Mouse (Mus musculus) left cerebral cortex, adult 18-20 months (tissue): ENCODE data around the gene Txndc9. TPM values are rescaled to one million over a fixed set of nuclear protein-coding genes. Genes with fewer than 3 reads are reported as not detected.

Source experiments
- DNase-seq, 2 experiments: peaks; one replicate each; pipeline ENCODE4 v3.0.0; 2021 to 2022; ENCODE audit warnings: low spot score in 2 of 2, mixed read lengths in 1 of 2
- long read RNA-seq, 2 experiments: library from polyadenylated mRNA; stranded (forward); transcript quantifications; one replicate each; pipeline ENCODE4 v2.0.0; 2021
- total RNA-seq, 2 experiments: library from RNA; stranded (reverse); gene quantifications; 2 replicates each; pipeline ENCODE4 v1.2.3; 2021

The Txndc9 gene
- 10 to 100 TPM; 56.6 to 71.1 TPM for total RNA-seq
- long read RNA-seq, experiment 1, transcript Txndc9-201 (5 exons, 3,381 nt) = major isoform, 30 of 60 reads
- long read RNA-seq, experiment 1, transcript Txndc9-207 (5 exons, 1,444 nt) = minor isoform, 15 of 60 reads
- long read RNA-seq, experiment 1, partial matches to known transcripts = 4 of 60 reads
- long read RNA-seq, experiment 1, other reads (novel, unspliced or antisense) = 5 of 60 reads
- long read RNA-seq, experiment 2, transcript Txndc9-201 (5 exons, 3,381 nt) = major isoform, 23 of 46 reads
- long read RNA-seq, experiment 2, transcript Txndc9-207 (5 exons, 1,444 nt) = minor isoform, 7 of 46 reads
- long read RNA-seq, experiment 2, partial matches to known transcripts = 2 of 46 reads
- long read RNA-seq, experiment 2, other reads (novel, unspliced or antisense) = 7 of 46 reads

DNA sequence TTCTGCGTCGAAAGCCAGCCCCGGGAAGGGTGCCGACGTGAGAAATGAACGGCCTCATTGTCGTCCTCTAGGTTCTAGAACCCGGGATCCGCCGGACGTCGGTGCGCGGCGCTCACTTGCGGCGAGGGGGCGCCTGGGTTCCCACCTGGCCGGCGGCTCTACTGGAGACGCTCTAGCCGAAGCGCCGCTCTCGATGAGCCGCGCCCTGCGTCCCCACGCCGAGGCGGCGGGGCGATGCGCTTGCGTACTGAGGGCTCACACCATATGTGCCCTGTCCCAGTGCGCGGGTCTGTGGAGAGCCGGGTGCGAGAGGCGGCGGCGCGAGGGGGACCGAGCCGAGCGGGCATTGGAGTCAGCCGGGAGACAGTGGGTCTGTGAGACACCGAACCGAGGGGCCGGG is at the start of gene Txndc9, which contains the start of gene Eif5b:
TSS of gene Txndc9 (minus strand) at position 27 of the 400 bp plus-strand sequence.
TSS of gene Eif5b (plus strand) at position 144 of the 400 bp plus-strand sequence.
- peak; percentile 94 to 96 for DNase-seq

GRCm38 (mm10) chr1:38038898-38039297 is 41.2 kb upstream of the Txndc9 start:
- no peak for DNase-seq

DNA sequence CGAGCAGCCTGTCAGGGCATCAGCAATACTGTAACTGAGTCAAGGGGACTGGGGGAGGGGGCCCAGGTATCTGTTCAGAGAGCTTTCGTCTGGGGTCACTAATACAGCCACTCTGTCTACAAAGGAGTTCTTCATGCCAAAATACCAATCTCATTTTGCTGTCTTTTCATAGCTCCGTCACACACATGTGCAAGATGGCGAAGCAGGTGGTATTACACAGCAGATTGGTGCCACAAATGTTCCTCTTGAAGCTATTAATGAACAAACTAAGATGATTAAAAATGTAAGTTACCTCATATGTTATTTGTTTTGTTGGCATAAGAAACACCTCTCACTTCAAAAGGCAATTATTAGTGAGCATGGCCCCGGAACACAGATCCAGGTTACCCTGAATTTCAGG is 39.7 kb upstream of the Txndc9 start:
- DNase-seq = no peak

DNA sequence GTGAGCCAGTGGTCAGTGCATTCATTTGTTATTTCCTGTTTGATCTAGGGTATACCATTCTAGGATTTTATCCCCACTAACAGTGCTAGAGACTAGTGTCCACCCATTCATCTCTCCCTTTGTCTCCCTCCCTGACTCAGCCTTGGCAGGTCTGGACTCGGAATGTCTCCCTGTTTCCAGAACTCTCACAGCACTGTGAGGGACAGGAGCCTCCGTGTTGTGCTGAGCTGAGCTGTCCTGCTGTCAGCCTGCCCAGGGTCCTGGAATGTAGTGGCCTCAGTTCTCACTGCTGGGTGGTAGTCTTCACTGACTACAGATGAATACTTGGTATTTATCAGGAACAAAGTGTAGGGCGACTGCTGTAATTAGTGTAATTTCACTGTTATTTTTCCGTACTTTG is 37.8 kb upstream of the Txndc9 start:
- no peak for DNase-seq

DNA sequence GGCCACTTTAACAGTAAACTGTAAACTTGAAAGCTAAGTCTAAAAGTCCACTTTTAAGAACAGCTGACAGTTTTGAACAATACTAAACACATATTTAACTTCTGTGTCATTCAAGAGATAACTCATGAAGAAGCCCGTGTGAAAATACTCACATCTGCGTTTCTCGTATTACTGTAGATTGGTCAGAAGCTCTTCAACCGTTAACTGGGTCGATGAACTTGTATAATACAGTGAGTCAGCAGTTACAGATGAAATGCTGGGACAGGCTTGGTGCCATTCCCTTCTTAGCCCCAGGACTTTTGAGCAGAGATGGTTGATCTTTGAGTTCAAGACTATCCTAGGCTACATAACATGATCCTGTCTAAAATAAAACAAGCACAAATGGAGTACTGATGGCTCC is 33.7 kb upstream of the Txndc9 start:
- no peak for DNase-seq

GRCm38 (mm10) chr1:38027301-38027700 is 29.6 kb upstream of the Txndc9 start:
- no peak for DNase-seq

GRCm38 (mm10) chr1:38014551-38015203 is 17.0 kb upstream of the Txndc9 start:
- no peak for DNase-seq

DNA sequence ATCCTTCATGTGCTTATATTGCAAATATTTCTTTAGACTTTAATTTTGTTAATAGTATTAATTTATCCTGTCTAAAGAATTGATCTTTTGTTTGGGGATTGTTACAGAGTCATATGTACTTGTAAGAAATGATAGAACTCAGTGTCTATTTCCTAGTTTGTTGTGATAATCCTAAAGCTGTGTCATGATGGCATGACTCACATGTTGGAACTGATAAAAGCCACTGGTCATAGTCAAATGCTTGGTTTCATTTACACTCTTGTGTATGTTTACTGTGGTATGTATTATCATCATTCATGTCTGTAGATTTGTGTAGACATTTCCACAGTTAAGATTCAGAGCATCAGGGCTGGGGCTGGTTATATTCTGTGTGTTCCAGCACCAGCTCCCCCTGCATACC is 14.8 kb upstream of the Txndc9 start:
- DNase-seq = no peak

GRCm38 (mm10) chr1:38012104-38012503 is 14.4 kb upstream of the Txndc9 start:
- DNase-seq = no peak

DNA sequence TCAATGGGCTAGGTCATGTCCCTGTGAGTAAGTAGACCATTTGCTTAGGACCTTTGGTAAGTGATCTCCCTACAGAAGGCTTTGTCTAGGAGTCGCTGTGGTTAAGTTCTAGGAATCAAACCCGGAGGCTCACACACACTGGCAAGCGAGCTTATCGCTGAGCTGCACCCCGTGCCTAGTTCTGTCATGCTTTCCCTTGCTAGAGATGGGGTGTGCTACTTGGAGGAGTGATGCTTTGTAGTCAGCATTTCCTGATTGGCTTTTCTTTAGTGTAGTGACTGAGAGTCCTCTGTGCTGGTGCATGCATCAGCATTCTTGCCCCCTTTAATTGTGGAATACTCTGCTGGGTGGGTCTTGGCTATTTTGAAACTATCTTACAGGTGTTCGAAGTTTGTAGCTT is 14.0 kb upstream of the Txndc9 start:
- no peak for DNase-seq

- DNase-seq = no peak
Observed at GRCm38 (mm10) chr1:38006741-38007140, 9.0 kb upstream of the Txndc9 start.

- DNase-seq = no peak
Observed at GRCm38 (mm10) chr1:38003046-38003445, 5.4 kb upstream of the Txndc9 start.

GRCm38 (mm10) chr1:38001956-38002355 is 4.3 kb upstream of the Txndc9 start:
- DNase-seq = no peak

DNA sequence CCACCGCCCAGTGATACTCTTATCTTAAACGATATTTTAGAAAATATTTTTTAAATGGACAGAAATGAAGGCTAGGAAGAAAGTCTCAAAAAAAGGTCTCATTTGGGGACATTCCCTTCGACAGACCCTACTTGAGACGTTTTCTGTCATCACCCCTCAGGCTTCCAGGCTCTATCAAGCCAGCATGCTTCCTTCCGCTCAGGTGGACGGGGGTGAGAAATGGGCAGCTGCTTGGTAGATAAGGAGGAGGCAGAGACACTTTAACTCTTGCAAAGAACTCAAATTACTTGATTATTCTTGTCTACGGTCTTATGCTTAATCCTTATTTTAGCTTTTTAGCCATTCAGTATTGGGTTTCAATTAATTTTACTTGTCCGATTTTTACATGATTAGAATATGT is 3.2 kb upstream of the Txndc9 start:
- DNase-seq = no peak

GRCm38 (mm10) chr1:37999552-37999951 is 1.9 kb upstream of the Txndc9 start:
- no peak for DNase-seq

DNA sequence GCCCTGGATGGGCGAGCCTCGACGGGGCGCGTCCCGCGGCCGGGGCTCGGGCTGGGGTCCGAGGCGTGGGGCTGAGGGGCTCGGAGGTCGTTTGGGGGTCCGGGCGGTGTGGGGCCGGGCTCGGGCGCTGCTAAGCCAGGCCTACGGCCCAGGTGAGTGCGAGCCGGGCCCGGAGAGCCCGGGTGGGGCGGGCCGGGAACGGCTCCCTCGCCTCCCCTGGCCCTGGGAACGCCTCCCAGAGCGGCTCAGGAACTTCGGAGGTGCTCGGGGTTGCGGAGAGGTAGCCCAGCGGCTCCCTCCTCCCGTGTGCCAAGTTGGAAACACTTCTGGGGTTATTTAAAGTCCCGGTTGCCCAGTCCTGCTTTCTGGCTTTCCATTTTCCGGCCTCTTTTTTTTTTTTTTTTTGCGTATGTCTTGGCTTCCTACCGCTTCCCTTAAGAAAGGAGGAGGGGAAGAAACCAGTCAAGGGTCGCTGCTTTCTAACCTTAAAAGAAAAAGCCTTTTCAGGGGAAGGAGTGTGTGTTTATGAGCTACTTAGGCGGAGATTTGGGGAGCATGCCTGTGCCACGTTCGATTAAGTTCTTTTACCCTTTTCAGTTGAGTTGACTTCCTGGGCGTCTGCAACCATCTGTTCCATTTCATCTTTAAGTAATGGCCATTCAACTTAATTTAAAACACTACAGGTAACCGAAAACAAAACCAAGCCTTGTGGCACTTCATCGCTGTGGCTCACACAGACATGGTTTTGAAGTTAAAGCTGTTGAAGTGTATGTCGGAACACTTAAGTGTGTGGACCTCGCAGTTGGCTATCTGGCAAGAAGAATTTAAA is 892 bp upstream of the Txndc9 start:
- no peak for DNase-seq

DNA sequence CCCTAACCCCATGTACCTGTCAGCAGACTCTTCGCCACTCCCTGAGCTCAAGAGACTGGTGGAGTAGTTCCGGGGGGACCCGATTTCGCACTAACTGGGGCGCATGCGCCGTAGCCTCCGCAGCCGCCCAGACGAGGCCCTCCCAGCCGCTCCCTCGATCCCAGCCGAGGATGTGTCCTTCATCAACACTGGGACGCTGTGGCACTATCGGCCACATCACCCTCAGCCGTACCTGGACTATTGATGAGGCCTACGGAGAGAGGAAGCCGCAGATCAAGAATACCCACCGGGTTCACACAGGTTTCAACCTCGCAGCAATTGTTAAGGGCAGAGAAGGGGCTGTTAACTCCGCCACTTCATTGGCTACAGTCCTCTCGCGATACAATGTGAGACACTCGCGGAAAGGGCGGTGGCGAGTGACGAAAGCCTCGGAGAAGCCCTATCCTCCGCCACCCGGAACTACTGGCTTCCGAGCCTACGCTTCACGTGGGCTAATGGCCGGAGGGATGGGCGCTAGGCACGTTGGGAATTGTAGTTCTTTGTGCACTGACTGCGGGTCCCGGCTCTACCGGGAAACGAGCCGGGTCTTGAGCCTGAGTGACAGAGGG is 712 bp downstream of the Txndc9 start:
- DNase-seq = peak; percentile 98 to 99

DNA sequence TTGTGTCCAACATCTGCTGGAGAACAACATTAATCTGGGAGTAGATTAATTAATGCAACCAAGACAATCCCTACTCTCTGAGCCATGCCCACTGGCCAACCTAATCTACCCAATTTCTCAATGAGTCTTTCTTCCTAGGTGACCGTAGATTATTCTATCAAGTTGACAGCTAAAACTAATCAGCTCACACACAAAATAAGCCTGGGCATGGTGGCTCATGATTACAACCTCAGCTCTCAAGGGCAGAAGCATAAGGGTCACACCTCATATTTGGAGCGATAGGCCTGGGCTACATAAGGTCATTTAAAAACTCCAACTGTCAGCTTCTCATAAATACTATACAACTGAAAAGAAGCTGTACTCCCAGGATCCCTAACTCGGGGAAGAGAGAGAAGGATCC is 1.5 kb downstream of the Txndc9 start:
- no peak for DNase-seq

- DNase-seq = no peak
Observed at GRCm38 (mm10) chr1:37987856-37988255, 9.8 kb downstream of the Txndc9 start.

DNA sequence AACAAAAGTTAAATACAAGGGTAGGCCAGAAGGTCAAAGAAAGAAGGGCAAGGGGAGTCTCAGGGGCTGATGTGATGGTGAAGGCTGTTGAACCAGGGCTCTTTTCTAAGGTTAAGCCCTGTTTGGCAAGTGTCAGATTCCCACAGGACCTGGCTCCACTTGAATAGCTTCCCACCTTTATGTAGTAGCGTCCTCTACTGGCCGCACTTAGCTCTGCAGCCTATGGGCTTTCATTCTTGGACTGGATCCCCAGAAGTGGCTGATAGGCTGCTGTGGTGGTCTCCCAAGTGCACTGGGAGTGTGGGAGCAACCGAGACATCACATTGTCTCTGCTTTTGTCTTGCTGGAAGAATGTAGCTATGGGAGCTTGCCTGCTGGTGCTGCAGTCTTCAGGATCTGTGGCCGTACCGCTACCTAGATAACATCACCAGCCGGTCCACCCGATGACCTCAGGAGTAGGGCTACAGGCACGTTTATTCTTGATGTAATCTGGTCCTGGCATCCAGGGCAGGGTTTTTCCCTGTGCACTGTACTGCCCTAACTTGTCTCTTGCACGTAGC is 11.8 kb downstream of the Txndc9 start:
- peak; percentile 40 to 41 for DNase-seq

GRCm38 (mm10) chr1:37984326-37984725 is 13.4 kb downstream of the Txndc9 start:
- DNase-seq = no peak
